Mouse (Mus musculus): ENCODE results near the gene Kif5a. TPM values are rescaled to one million over a fixed set of nuclear protein-coding genes. Genes with fewer than 3 reads are reported as not detected.

The Kif5a gene
- polyA plus RNA-seq, 2 experiments = 2.8 to 9.7 TPM

DNA sequence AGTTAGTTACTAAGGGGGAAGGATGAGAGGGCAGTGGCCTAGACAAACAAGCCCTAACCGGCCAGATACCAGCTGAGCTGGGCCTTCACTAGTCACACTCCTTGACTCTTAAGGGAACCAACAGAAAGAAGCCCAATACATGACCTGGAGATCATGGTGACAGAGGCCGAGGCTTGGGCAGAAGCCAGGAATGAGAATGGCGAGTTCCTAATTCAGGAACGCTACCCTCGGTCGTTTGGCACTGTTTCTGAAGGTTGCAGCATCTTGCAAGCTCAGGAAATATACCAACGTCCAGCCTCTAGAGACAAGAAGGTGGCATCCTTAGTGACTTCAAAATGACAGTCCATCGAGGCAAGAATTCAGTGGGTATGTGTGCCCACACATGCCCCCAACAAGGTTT lies 1.2 kb upstream of the Kif5a start:
- ATAC-seq (ENCODE audit: low FRiP score, low read depth) (no peak), DNase-seq (ENCODE audit: low spot score) (no peak)
- H3K4me3 ChIP-seq (replicated peaks; ENCODE audit: low read length) = no peak overlapping the region
- WGBS = 75% methylated on average over 8 of the region's 8 CpGs
- H3K9ac ChIP-seq (ENCODE audit: low read depth, low read length, severe bottlenecking) = no peak overlapping the region
- peaks cover 11% of the 10 kb centered on the region for H3K36me3 ChIP-seq (ENCODE audit: control insufficient read depth, insufficient read depth, low read length)
- H3K27ac ChIP-seq (replicated peaks; ENCODE audit: low read depth, low read length) = no peak overlapping the region
- TF ChIP-seq POLR2A (IDR thresholded peaks at IDR 0.05; ENCODE audit: borderline replicate concordance, extremely low read depth, insufficient read depth, insufficient read length) = no peak
- no peaks in the 10 kb centered on the region for H3K9me3 ChIP-seq (ENCODE audit: control insufficient read depth, low read length)
- H3K4me1 ChIP-seq (ENCODE audit: control insufficient read depth, insufficient read depth, low read length) = peaks cover 14% of the 10 kb centered on the region
- H3K4me2 ChIP-seq (replicated peaks; ENCODE audit: low read depth, low read length, severe bottlenecking) = no peak overlapping the region
- no peaks in the 10 kb centered on the region; the same call in 1 of the 2 replicates for H3K27me3 ChIP-seq (ENCODE audit: control insufficient read depth, insufficient read depth, low read length)

GRCm38 (mm10) chr10:127263631-127264030 lies 483 bp upstream of the Kif5a start:
- Histone ChIP-seq H3K36me3 (ENCODE audit: control insufficient read depth, insufficient read depth, low read length) (peaks cover 6% of the 10 kb centered on the region), H3K9ac (ENCODE audit: low read depth, low read length, severe bottlenecking) (no peak overlapping the region), H3K9me3 (ENCODE audit: control insufficient read depth, low read length) (no peaks in the 10 kb centered on the region), H3K27ac (replicated peaks; ENCODE audit: low read depth, low read length) (no peak overlapping the region), H3K4me2 (replicated peaks; ENCODE audit: low read depth, low read length, severe bottlenecking) (peak overlapping the region; percentile 79; the same call in 1 of the 2 replicates), H3K4me1 (ENCODE audit: control insufficient read depth, insufficient read depth, low read length) (peaks cover 14% of the 10 kb centered on the region), H3K27me3 (ENCODE audit: control insufficient read depth, insufficient read depth, low read length) (no peaks in the 10 kb centered on the region; the same call in 1 of the 2 replicates), H3K4me3 (replicated peaks; ENCODE audit: low read length) (no peak overlapping the region)
- 66% methylated on average over 3 of the region's 3 CpGs for WGBS
- ATAC-seq (ENCODE audit: low FRiP score, low read depth) = no peak
- TF ChIP-seq POLR2A (IDR thresholded peaks at IDR 0.05; ENCODE audit: borderline replicate concordance, extremely low read depth, insufficient read depth, insufficient read length) = no peak
- no peak for DNase-seq (ENCODE audit: low spot score)

DNA sequence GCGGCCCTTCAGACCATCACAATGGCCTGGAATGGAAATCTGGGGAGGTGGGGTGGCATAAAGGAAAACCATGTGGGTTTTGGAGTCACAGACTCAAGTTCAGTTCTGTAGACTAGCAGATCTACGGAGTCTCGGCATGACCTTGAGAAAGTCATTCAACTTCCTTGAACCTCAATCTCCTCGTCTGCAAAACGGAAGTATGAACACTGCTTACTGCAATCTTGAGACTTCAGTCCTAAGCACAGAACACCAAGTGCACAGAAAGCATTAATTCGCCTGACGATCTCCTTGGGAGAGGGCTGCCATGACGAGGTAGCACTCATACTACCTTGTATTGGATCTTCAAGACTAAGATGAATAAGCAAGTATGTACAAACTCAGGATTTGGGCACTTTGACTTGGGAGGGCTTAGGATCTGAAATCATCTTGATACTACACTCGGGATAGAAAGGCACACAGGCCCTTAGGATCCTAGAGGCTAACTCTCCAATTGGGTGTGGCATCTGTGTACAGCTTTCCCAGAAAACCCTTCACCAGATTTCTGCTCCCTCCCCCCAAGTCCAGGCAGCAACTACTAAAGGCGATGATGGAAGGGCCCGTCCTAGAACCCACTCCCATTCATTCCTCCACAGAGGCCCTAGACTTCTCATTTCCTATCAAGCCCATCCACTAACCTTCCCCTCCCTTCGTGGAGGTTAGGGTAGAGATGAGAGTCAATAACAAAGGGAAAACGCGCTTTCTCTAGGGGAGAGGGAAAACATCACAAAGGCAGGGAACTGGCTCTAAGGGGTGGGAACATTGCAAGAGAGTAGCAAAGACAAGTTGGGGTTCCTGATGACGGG lies 1.2 kb downstream of the Kif5a start:
- Histone ChIP-seq H3K27me3 (ENCODE audit: control insufficient read depth, insufficient read depth, low read length) (no peaks in the 10 kb centered on the region; the same call in 1 of the 2 replicates), H3K9ac (ENCODE audit: low read depth, low read length, severe bottlenecking) (peak overlapping the region; percentile 52; the same call in 1 of the 2 replicates), H3K27ac (replicated peaks; ENCODE audit: low read depth, low read length) (no peak overlapping the region), H3K4me3 (replicated peaks; ENCODE audit: low read length) (peak overlapping the region; percentile 46), H3K4me2 (replicated peaks; ENCODE audit: low read depth, low read length, severe bottlenecking) (peak overlapping the region; percentile 79), H3K9me3 (ENCODE audit: control insufficient read depth, low read length) (no peaks in the 10 kb centered on the region), H3K4me1 (ENCODE audit: control insufficient read depth, insufficient read depth, low read length) (peaks cover 7% of the 10 kb centered on the region), H3K36me3 (ENCODE audit: control insufficient read depth, insufficient read depth, low read length) (no peaks in the 10 kb centered on the region)
- DNase-seq (ENCODE audit: low spot score) (no peak), ATAC-seq (ENCODE audit: low FRiP score, low read depth) (no peak)
- TF ChIP-seq POLR2A (IDR thresholded peaks at IDR 0.05; ENCODE audit: borderline replicate concordance, extremely low read depth, insufficient read depth, insufficient read length) = no peak
- WGBS = 70% methylated on average over 15 of the region's 15 CpGs

- Histone ChIP-seq H3K36me3 (ENCODE audit: control insufficient read depth, insufficient read depth, low read length) (no peaks in the 10 kb centered on the region), H3K9ac (ENCODE audit: low read depth, low read length, severe bottlenecking) (no peak overlapping the region), H3K4me2 (replicated peaks; ENCODE audit: low read depth, low read length, severe bottlenecking) (no peak overlapping the region), H3K27ac (replicated peaks; ENCODE audit: low read depth, low read length) (no peak overlapping the region), H3K4me1 (ENCODE audit: control insufficient read depth, insufficient read depth, low read length) (peaks cover 5% of the 10 kb centered on the region; the same call in 1 of the 2 replicates), H3K4me3 (replicated peaks; ENCODE audit: low read length) (no peak overlapping the region), H3K27me3 (ENCODE audit: control insufficient read depth, insufficient read depth, low read length) (no peaks in the 10 kb centered on the region), H3K9me3 (ENCODE audit: control insufficient read depth, low read length) (no peaks in the 10 kb centered on the region)
- no peak for ATAC-seq (ENCODE audit: low FRiP score, low read depth)
- TF ChIP-seq POLR2A (IDR thresholded peaks at IDR 0.05; ENCODE audit: borderline replicate concordance, extremely low read depth, insufficient read depth, insufficient read length) = no peak
- 76% methylated on average over 8 of the region's 8 CpGs for WGBS
- DNase-seq (ENCODE audit: low spot score) = no peak
These were observed 4.7 kb downstream of the Kif5a start for GRCm38 (mm10) chr10:127258489-127258888.

DNA sequence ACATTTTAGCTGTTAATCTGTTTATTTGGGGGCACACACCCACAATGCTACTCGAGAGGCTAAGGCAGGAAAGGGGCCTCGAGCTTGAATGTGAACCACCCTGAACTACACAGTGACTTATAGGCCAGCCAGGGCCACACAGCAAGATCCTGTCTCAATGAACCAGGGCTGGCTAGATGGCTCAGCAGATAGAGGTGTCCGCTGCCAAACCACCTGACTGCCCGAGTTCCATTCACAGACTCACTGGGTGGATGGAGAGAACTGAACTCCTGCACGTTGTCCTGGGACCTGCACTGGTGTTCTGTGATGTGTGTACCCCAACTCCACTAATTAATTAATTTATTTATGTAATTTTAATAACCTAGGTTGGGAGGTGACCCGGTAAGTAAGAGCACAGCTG lies 5.4 kb downstream of the Kif5a start:
- H3K36me3 ChIP-seq (ENCODE audit: control insufficient read depth, insufficient read depth, low read length) = no peaks in the 10 kb centered on the region
- no peak for DNase-seq (ENCODE audit: low spot score)
- no peaks in the 10 kb centered on the region for H3K9me3 ChIP-seq (ENCODE audit: control insufficient read depth, low read length)
- no peak overlapping the region for H3K4me2 ChIP-seq (replicated peaks; ENCODE audit: low read depth, low read length, severe bottlenecking)
- H3K27ac ChIP-seq (replicated peaks; ENCODE audit: low read depth, low read length) = no peak overlapping the region
- no peak for TF ChIP-seq POLR2A (IDR thresholded peaks at IDR 0.05; ENCODE audit: borderline replicate concordance, extremely low read depth, insufficient read depth, insufficient read length)
- no peak for ATAC-seq (ENCODE audit: low FRiP score, low read depth)
- H3K9ac ChIP-seq (ENCODE audit: low read depth, low read length, severe bottlenecking) = no peak overlapping the region
- no peak overlapping the region for H3K4me3 ChIP-seq (replicated peaks; ENCODE audit: low read length)
- 73% methylated on average over 6 of the region's 6 CpGs for WGBS
- H3K27me3 ChIP-seq (ENCODE audit: control insufficient read depth, insufficient read depth, low read length) = no peaks in the 10 kb centered on the region
- peaks cover 5% of the 10 kb centered on the region; the same call in 1 of the 2 replicates for H3K4me1 ChIP-seq (ENCODE audit: control insufficient read depth, insufficient read depth, low read length)
